Mouse (Mus musculus): ENCODE data around the gene Creb3l2. TPM values are rescaled to one million over a fixed set of nuclear protein-coding genes. Genes with fewer than 3 reads are reported as not detected.

Creb3l2 gene
- polyA plus RNA-seq (2016; fragmentation: Nextera tagmentation; extraction: Ambion mirVana) = 5.0 and 5.1 TPM in 2 replicates

- Histone ChIP-seq H3K4me2 (peak within 1 kb of the TSS; percentile 97), H3K36me3 (no peaks in the 10 kb centered on the region), H3K4me1 (peaks cover 15% of the 10 kb centered on the region), H3K4me3 (peak within 1 kb of the TSS; percentile 82), H3K27ac (peak within 1 kb of the TSS; percentile 70), H3K9ac (peak within 1 kb of the TSS; percentile 84), H3K27me3 (replicated peaks) (no peaks in the 10 kb centered on the region), H3K9me3 (replicated peaks) (no peaks in the 10 kb centered on the region)
- ATAC-seq = peak; percentile 98
- under 1% methylated on average over 33 of the region's 33 CpGs for WGBS (ENCODE audit: insufficient replicate concordance)
These were observed at the start of gene Creb3l2 for GRCm38 (mm10) chr6:37442041-37442667. Creb3l2 (minus strand) TSS chr6:37442146.

DNA sequence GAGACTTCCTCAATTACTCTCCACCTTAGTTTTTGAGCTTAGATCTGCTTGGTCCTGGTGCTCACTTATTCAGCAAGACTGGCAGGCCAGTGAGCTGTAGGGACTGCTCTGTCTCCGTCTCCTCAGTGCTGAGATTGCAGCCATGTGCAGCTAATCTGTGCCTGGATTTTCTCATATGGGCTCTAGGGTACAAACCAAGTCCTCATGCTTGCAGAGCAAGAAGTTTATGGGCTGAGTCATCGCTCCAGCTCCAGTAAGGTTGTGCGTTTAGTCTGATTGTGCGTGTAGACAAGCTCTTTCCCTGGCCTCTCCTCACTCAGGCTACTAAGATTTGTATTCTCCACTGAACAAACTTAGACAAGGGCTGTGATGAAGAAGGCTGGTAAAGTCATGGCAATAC, 44.6 kb upstream of the Creb3l2 start:
- no peak for ATAC-seq
- no peaks in the 10 kb centered on the region for H3K9me3 ChIP-seq (replicated peaks)
- no peak overlapping the region for H3K4me2 ChIP-seq
- H3K9ac ChIP-seq = no peak overlapping the region
- 63% methylated on average over 4 of the region's 4 CpGs for WGBS (ENCODE audit: insufficient replicate concordance)
- H3K36me3 ChIP-seq = no peaks in the 10 kb centered on the region
- no peak overlapping the region for H3K4me3 ChIP-seq
- H3K4me1 ChIP-seq = peaks cover 6% of the 10 kb centered on the region; the same call in 1 of the 2 replicates
- no peak overlapping the region for H3K27ac ChIP-seq
- no peaks in the 10 kb centered on the region for H3K27me3 ChIP-seq (replicated peaks)

DNA sequence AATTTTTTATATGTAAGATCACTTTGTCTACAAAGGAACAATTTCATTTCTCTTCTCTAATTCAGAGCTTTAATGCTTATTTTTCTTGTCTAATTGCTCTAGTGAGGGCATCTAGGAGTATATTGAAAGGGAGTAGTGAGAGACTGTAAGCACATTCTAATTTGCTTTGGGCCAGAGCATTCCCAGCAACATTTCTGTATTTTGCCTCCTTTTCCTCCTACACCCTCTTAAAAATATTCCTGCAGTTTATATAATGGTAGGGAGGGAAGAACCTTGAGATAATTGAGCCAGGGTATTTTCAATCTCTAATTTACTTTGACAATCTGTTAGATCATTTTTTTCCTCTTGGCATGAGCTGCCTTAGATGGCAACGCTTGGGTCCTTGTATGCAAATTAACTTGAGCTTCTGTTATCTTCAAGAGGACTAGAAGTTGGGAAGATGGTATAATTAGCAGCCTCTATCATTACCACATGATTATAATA, 42.7 kb upstream of the Creb3l2 start:
- H3K4me1 ChIP-seq = peaks cover 6% of the 10 kb centered on the region; the same call in 1 of the 2 replicates
- 45% methylated on average over 1 of the region's 1 CpGs for whole genome bisulfite sequencing (ENCODE audit: insufficient replicate concordance)
- H3K4me2 ChIP-seq = no peak overlapping the region
- H3K9ac ChIP-seq = no peak overlapping the region
- H3K27ac ChIP-seq = no peak overlapping the region
- no peaks in the 10 kb centered on the region for H3K27me3 ChIP-seq (replicated peaks)
- no peaks in the 10 kb centered on the region for H3K9me3 ChIP-seq (replicated peaks)
- H3K36me3 ChIP-seq = no peaks in the 10 kb centered on the region
- no peak for ATAC-seq
- no peak overlapping the region for H3K4me3 ChIP-seq

DNA sequence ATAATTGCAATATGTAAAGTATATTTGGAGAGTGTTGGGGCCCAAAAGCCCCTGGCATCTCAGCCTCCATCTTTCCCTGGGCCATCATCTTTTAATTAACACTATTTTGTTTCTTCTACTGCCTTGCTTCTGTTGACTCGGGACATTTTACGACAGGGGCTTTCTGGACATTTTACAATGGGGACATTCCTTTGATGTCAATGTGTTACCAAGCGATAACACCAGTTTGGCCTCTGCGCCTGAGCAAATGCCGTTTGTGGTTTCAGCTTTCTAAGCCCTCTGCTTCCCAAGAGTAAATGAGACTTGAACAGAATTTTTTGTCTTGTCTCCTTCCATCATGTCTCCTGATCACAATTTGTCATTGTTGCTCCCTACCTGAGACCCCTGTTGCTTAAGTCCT, 41.3 kb upstream of the Creb3l2 start:
- H3K4me2 ChIP-seq = peak overlapping the region; percentile 26
- 21% methylated on average over 5 of the region's 5 CpGs for WGBS (ENCODE audit: insufficient replicate concordance)

GRCm38 (mm10) chr6:37481147-37481546, 39.2 kb upstream of the Creb3l2 start:
- no peak for ATAC-seq
- WGBS (ENCODE audit: insufficient replicate concordance) = 67% methylated on average over 3 of the region's 3 CpGs
- no peak overlapping the region for H3K4me2 ChIP-seq
- no peak overlapping the region for H3K27ac ChIP-seq
- no peak overlapping the region for H3K4me3 ChIP-seq
- H3K27me3 ChIP-seq (replicated peaks) = no peaks in the 10 kb centered on the region
- H3K9ac ChIP-seq = no peak overlapping the region
- H3K4me1 ChIP-seq = peaks cover 15% of the 10 kb centered on the region; the same call in 1 of the 2 replicates
- no peaks in the 10 kb centered on the region for H3K9me3 ChIP-seq (replicated peaks)
- no peaks in the 10 kb centered on the region for H3K36me3 ChIP-seq

More for the DNA sequence above, 41.3 kb upstream of the Creb3l2 start:
- Histone ChIP-seq H3K4me1 (peaks cover 14% of the 10 kb centered on the region; the same call in 1 of the 2 replicates), H3K36me3 (no peaks in the 10 kb centered on the region), H3K27me3 (replicated peaks) (no peaks in the 10 kb centered on the region), H3K9ac (no peak overlapping the region), H3K4me3 (no peak overlapping the region), H3K9me3 (replicated peaks) (no peaks in the 10 kb centered on the region), H3K27ac (0 out of 2 replicates have a peak overlapping the region, but pooled peaks have one; percentile 41)
- 0 out of 2 replicates have a peak, but pooled peaks have one; percentile 30 for ATAC-seq

- Histone ChIP-seq H3K27ac (no peak overlapping the region), H3K27me3 (replicated peaks) (no peaks in the 10 kb centered on the region), H3K36me3 (no peaks in the 10 kb centered on the region), H3K4me1 (peaks cover 15% of the 10 kb centered on the region; the same call in 1 of the 2 replicates), H3K4me2 (no peak overlapping the region), H3K4me3 (no peak overlapping the region), H3K9ac (no peak overlapping the region), H3K9me3 (replicated peaks) (no peaks in the 10 kb centered on the region)
- no peak for ATAC-seq
These were observed 38.1 kb upstream of the Creb3l2 start for GRCm38 (mm10) chr6:37480008-37480407.

DNA sequence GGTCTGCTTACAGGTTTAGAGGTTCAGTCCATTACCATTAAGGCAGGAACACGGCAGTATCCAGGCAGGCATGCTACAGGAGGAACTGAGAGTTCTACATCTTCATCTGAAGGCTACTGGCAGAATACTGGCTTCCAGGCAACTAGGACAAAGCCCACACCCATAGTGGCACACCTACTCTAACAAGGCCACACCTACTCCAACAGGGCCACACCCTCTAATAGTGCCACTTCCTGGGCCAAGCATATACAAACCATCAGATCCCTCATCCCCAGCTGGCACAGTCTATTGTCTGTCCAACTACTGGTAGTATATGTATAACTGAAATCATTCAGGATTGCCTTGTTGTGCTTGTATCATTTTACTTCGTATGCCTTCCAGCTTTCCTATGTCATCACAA, 36.5 kb upstream of the Creb3l2 start:
- no peak overlapping the region for H3K9ac ChIP-seq
- ATAC-seq = peak; percentile 54; the same call in 1 of the 2 replicates
- no peak overlapping the region for H3K27ac ChIP-seq
- no peak overlapping the region for H3K4me3 ChIP-seq
- H3K4me1 ChIP-seq = peaks cover 14% of the 10 kb centered on the region; the same call in 1 of the 2 replicates
- 80% methylated on average over 2 of the region's 2 CpGs for WGBS (ENCODE audit: insufficient replicate concordance)
- no peak overlapping the region for H3K4me2 ChIP-seq
- no peaks in the 10 kb centered on the region for H3K36me3 ChIP-seq
- H3K27me3 ChIP-seq (replicated peaks) = no peaks in the 10 kb centered on the region
- no peaks in the 10 kb centered on the region for H3K9me3 ChIP-seq (replicated peaks)

- ATAC-seq = 0 out of 2 replicates have a peak, but pooled peaks have one; percentile 49
- peaks cover 6% of the 10 kb centered on the region; the same call in 1 of the 2 replicates for H3K4me1 ChIP-seq
- no peak overlapping the region for H3K4me3 ChIP-seq
- H3K27me3 ChIP-seq (replicated peaks) = no peaks in the 10 kb centered on the region
- no peak overlapping the region for H3K4me2 ChIP-seq
- H3K27ac ChIP-seq = no peak overlapping the region
- no peak overlapping the region for H3K9ac ChIP-seq
- H3K36me3 ChIP-seq = no peaks in the 10 kb centered on the region
- 78% methylated on average over 4 of the region's 4 CpGs for WGBS (ENCODE audit: insufficient replicate concordance)
- no peaks in the 10 kb centered on the region for H3K9me3 ChIP-seq (replicated peaks)
These were observed 31.9 kb upstream of the Creb3l2 start for GRCm38 (mm10) chr6:37473674-37474342.

DNA sequence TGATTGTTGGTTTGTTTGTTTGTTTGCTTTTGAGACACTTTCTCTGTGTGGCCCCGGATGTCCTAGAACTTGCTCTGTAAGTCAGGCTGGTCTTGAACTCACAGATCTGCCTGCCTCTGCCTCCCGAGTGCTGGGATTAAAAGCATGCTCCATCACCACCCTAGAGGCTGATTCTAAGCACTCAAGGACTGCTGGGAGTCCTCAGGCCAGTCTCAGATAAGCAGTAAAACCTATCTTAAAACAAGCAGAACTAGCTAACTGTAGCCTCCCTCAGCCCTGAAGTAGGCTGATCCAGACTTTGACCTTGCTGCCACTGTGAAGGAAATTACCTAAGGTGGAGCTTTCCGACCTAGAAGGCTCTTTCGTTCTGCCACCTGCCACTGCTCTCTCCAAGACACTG, 28.3 kb upstream of the Creb3l2 start:
- Histone ChIP-seq H3K27ac (no peak overlapping the region), H3K4me1 (no peaks in the 10 kb centered on the region), H3K9ac (no peak overlapping the region), H3K9me3 (replicated peaks) (no peaks in the 10 kb centered on the region), H3K36me3 (no peaks in the 10 kb centered on the region), H3K27me3 (replicated peaks) (no peaks in the 10 kb centered on the region), H3K4me3 (no peak overlapping the region), H3K4me2 (no peak overlapping the region)
- 56% methylated on average over 4 of the region's 4 CpGs for WGBS (ENCODE audit: insufficient replicate concordance)
- no peak for ATAC-seq

DNA sequence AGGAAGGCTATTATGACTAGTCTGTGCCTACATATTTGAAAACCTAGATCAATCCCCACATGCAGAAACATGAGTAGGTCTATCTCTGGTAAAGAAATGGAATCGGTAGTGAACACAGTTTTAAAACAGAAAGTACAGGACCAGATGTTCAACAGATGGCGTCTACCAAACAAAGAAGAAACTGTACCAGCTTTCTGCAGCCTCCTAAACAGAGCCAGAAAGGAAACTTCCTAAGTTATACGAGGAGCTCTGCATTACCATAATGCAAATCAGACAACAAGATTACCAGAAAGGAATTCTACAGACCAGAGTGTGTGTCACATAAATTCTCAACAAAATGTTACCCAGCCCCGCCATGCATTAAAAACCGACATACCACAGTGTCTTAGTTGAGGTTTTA, 23.9 kb upstream of the Creb3l2 start:
- Histone ChIP-seq H3K4me3 (no peak overlapping the region), H3K9me3 (replicated peaks) (no peaks in the 10 kb centered on the region), H3K4me2 (no peak overlapping the region), H3K4me1 (peaks cover 9% of the 10 kb centered on the region), H3K27ac (no peak overlapping the region), H3K27me3 (replicated peaks) (no peaks in the 10 kb centered on the region; the same call in 1 of the 2 replicates), H3K9ac (no peak overlapping the region), H3K36me3 (no peaks in the 10 kb centered on the region)
- no peak for ATAC-seq
- 68% methylated on average over 5 of the region's 5 CpGs for WGBS (ENCODE audit: insufficient replicate concordance)

DNA sequence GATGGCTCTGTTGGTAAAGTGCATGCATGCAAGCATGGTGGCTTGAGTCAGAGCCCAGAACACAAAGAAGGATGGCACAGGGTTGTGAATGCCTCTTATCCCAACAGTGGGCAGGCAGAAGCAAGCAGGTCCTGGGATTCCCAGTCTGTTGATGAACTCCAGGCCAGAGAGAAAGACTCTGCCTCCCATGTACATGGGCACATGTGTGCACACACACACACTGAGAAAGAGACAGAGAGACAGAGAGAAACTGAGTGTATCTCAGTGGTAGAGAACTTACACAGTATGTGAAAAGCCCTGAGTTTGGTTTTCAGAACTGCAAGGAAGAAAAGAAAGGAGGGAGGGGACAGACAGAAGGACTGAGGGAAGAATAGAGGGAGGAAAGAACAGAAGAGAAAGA, 23.4 kb upstream of the Creb3l2 start:
- Histone ChIP-seq H3K9me3 (replicated peaks) (no peaks in the 10 kb centered on the region), H3K4me2 (no peak overlapping the region), H3K27ac (no peak overlapping the region), H3K27me3 (replicated peaks) (no peaks in the 10 kb centered on the region; the same call in 1 of the 2 replicates), H3K4me3 (no peak overlapping the region), H3K4me1 (peaks cover 9% of the 10 kb centered on the region), H3K9ac (no peak overlapping the region), H3K36me3 (no peaks in the 10 kb centered on the region)
- no peak for ATAC-seq

GRCm38 (mm10) chr6:37464585-37464984, 22.6 kb upstream of the Creb3l2 start:
- H3K4me2 ChIP-seq = peak overlapping the region; percentile 66
- peak overlapping the region; percentile 57 for H3K4me3 ChIP-seq
- no peaks in the 10 kb centered on the region for H3K36me3 ChIP-seq
- H3K9me3 ChIP-seq (replicated peaks) = no peaks in the 10 kb centered on the region
- H3K4me1 ChIP-seq = peaks cover 9% of the 10 kb centered on the region
- ATAC-seq = no peak
- H3K9ac ChIP-seq = peak overlapping the region; percentile 36
- no peak overlapping the region for H3K27ac ChIP-seq
- WGBS (ENCODE audit: insufficient replicate concordance) = 4% methylated on average over 5 of the region's 5 CpGs
- no peaks in the 10 kb centered on the region; the same call in 1 of the 2 replicates for H3K27me3 ChIP-seq (replicated peaks)

Measured in liver, embryonic 12.5 days (tissue).